Mouse (Mus musculus): ENCODE data around the gene Tm9sf3.

The Tm9sf3 gene

GRCm38 (mm10) chr19:41262712-41263629 lies 826 bp downstream of the Tm9sf3 start:
- peak; percentile 57 for DNase-seq (ENCODE audit: low spot score)

- no peak for DNase-seq (ENCODE audit: low spot score)
Observed at GRCm38 (mm10) chr19:41260736-41261135, 3.1 kb downstream of the Tm9sf3 start.

GRCm38 (mm10) chr19:41259256-41259655 lies 4.5 kb downstream of the Tm9sf3 start:
- DNase-seq (ENCODE audit: low spot score): no peak

DNA sequence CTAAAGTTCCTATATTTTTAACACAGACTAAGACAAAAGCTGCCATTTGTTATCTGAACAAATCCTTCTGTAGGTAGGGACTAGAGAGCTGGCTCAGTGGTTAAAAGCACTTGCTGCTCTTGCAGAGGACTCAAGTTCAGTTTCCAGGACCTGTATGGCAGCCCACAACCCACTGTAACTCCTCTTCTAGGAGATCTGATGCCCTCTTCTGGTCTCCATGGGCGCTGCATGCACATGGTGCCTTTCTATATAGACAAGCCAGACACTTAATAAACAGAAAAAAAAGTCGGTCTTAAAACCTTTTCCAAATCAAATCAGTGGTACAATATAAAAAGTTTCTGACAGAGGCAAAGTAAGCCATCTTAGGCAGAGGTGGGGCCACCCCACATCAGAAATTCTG lies 5.1 kb downstream of the Tm9sf3 start:
- peak; percentile 28 for DNase-seq (ENCODE audit: low spot score)

DNA sequence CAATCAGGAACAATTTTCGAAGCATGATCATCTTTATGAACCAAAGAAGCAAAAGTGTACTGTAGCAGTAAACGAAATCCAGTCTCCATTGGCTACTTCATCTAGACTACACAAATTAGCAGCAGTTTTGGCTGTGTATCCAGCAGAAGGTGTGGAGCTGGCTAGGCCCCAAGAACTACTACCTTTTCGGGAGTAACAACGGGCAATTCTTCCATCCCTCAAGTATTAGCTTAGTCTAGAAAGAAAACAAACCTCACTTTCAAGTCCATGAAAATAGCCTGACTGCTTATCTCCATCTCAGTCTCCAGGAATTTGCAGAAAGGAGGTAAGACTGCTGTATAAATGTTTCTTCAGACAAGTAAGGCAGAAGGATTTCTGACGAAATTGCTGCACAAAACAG lies 9.2 kb downstream of the Tm9sf3 start:
- DNase-seq (ENCODE audit: low spot score): no peak

- no peak for DNase-seq (ENCODE audit: low spot score)
Observed at GRCm38 (mm10) chr19:41248968-41249367, 14.8 kb downstream of the Tm9sf3 start.

- DNase-seq (ENCODE audit: low spot score): no peak
Observed at GRCm38 (mm10) chr19:41248271-41248670, 15.5 kb downstream of the Tm9sf3 start.

DNA sequence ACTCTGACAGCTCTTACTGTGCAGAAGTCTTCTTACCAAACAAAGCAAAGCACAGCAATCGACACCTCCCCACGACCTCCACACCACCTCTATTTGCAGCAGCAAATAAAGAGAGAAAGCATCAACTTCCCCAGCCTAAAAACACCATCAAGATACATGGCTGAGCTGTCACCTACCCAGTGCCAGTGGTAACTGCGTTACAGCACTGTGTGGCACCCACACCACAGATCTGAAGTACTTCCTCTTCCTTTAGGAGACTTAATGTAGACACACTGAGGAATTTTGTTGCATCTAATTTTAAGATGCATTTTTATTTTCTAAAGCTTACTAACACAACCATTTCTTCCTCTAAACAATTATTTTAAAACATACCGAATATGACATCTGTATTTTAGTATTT lies 17.5 kb downstream of the Tm9sf3 start:
- no peak for DNase-seq (ENCODE audit: low spot score)

DNA sequence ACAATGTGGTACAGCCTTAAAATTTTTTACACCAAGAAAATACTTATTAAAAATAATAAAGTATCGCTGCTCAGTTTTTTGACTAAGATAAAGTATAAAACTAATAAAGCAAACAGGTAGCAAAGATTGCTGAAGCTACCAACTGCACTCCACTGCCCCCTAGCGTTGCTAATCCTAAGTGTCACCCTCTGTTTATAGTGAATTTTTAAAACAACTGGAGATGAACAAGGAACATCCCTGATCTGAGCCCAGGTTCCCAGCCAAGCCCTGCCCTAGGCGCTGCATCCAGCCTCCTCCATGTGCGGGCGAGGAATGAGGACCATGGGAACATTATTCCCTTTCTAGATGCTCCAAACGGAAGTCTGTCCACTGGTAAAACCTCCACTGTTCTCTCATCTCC lies 19.2 kb downstream of the Tm9sf3 start:
- peak; percentile 53 for DNase-seq (ENCODE audit: low spot score)

GRCm38 (mm10) chr19:41241997-41242396 lies 21.8 kb downstream of the Tm9sf3 start:
- no peak for DNase-seq (ENCODE audit: low spot score)

DNA sequence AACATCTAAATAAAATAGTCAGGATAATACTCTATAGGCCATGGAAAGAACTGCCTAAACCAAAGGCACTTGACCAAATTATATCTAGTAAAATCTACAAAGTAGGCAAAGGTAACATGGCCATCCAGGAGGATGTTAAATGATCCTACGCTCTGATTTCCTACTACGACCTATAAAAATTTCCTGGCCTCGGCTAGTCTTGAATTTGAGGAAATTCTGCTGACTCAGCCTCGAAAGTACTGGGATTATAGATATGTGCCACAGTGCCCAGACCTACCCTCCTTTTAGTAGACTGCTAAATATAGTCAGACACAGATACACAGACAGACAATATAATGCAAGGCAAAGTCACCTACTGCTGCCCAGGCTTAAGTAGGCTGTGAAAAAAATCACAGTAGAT lies 30.1 kb downstream of the Tm9sf3 start:
- no peak for DNase-seq (ENCODE audit: low spot score)

GRCm38 (mm10) chr19:41208326-41208725 lies 55.5 kb downstream of the Tm9sf3 start:
- DNase-seq (ENCODE audit: low spot score): no peak

DNA sequence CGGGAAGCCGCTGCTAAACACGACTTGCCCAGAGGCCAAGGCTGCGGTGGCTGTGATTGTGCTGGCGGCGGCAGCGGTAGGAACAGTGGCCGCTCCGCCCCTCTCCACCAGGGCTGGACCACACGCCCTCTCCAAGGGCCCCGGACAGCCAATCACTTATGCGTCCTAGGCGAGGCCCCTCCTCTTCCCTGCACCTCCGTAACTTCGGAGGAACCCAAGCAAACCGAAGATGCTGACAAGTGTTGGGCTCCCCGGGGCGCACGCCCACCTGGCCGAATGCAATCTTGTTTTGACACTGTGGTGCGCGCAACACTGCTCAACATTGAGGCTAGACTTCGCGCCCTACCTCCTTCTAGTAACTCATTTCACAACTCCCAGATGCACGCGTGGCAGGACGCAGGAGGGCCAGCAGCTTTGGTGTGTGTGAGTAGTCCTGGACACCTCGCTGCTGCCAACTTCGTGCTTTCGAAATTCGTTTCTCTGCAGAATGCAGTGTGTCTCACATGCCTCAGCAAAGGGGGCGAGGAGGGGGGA lies 56.9 kb downstream of the Tm9sf3 start, which contains the start of gene Tll2:
Gene Tll2 (minus strand): TSS at position 25 of the 534 bp plus-strand sequence.
- peak; percentile 8 for DNase-seq (ENCODE audit: low spot score)

GRCm38 (mm10) chr19:41206041-41206810 lies 57.6 kb downstream of the Tm9sf3 start:
- DNase-seq (ENCODE audit: low spot score): no peak

DNA sequence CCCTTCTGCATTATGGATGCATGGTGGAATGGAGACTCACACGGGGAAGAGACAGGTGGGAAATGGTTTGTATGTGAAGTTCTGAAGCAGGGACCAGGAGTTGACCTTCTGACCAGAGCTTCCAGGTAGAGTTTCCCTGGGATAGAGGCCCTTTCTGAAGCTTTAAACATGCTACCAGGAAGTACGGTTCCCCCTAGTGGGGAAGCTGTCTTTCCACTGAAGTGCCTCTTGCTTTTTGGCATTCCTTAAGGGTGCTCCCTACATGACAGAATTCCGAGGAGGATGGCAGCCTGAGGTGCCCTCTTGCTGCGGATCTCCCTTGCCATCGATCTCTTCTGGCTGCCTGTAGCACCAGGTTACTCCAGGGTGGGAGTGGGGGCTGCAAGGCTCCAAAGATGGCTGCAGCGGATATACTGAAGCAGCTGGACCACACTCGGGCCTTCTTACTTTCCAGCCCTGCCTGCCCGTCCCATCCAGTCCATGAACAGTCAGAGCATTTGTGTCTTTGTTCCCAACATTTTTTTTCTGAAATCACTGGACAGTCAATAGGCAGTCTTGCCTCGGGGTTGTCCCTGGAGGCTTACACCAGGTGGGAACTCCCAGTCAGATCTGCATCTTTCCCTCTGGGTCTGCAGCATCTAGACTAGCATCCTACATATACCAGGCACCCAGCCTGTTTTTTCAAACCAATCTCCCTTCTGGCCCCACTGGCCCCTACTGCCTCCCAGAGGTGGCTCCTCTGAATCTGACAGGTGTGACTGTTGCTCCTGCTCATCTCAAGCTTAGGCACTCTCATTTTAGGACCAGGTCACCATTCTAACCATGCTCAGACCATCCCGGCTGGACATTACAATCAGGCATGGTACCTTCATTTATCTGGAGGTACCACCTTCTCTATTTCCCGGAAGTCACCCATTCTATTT lies 59.4 kb downstream of the Tm9sf3 start:
- peak; percentile 56 for DNase-seq (ENCODE audit: low spot score)

DNA sequence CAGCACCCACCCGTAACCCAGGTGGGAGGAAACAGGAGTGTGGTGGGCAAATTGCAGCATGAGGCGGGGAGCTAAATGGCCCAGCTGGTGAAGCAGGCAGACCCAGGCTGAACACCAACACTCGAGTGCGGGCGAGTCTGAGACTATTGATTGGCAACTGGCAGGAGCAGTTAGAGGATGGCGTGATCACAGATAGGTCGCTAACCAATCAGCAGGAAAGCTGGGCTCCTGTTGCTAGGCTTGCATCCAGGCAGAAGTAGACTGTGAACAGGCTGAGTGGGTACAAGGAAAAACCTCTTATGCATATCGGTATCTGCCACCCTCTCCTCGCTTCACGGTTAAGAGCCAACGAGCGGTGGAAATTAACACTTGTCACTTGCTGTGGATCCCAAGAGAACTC lies 66.2 kb downstream of the Tm9sf3 start:
- peak; percentile 66 for DNase-seq (ENCODE audit: low spot score)

DNA sequence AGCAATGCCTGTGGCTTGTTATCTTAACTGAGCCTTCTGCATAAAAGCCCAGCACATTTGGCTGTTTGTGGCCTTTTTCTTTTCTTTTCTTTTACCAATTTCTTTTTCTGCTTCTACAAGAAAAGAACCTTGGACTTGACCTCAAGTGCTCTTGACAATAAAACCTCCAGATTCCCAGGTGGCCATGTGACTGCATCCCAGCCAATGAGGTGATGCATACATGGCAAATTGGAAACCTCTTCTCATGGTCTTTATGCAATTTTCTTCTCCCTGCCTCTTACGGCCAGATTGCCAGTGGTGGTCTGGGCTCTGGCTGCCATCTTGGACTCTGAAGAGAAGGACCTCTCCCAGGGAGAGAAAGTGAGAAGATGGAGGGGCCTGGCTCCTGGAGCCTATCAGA lies 70.4 kb downstream of the Tm9sf3 start:
- DNase-seq (ENCODE audit: low spot score): no peak

DNA sequence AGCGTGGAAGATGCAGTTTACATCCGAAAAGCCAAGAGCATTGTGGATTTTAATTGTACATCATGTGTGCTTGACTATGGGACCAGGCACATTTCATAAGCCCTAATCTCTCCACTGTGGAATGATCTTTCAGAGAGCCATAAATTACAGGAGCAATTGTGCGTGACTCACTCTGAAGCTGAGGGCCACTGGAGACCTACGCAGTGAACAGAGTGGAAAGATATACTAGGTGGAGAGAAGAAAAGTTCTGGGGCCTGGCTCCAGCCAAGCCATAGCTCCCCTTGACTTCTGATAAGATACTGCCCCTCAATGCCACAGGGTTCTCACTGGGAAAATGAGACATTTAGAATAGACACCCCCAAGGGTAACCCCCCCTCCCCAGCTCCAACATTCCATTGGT lies 70.8 kb downstream of the Tm9sf3 start:
- DNase-seq (ENCODE audit: low spot score): no peak

GRCm38 (mm10) chr19:41191724-41192123 lies 72.1 kb downstream of the Tm9sf3 start:
- no peak for DNase-seq (ENCODE audit: low spot score)

DNA sequence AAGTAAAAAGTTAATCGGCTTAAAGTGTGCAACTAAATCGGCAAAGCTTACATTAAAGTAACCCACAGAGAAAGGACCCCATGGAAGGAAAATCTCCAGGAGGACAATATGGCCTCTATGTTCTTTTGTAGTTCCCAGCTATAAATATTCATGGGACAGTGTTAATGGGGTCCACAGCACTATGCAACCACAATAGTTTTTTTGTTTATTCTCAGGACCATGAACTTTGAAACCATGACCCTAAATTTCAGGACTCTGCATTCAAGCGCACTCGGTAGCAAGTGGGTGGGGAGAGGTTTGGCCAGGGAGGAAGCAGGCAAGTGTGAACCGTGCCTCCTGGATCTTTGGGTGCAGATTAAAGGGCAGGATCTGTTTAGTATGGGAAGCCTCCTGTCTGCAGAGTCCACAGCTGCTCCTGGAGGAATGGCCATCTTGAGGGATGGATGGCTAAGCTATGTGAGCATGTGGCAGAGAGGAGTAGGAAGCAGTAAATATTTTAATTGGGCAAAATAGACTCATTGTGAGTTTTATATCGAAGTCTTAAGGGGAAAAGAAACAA lies 72.8 kb downstream of the Tm9sf3 start:
- DNase-seq (ENCODE audit: low spot score): no peak

DNA sequence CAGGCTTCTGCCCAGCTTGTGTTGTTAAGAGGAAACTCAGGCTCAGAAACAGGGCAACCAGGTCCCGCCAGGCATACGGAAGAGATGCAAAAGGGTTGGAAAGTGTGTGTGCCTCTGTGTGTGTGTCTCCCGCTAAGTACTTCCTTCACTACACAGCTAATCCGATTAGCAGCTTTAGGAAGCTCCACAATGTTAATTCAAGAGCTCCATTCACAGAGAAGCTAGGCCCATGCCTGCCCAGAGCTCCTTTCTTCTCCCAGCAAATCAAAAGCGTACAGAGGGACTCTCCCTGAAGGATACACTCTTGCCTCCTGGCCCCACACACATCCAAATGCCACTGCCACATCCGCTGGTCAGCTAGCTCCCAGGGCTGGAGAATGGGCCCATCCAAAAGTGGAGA lies 86.5 kb downstream of the Tm9sf3 start:
- DNase-seq (ENCODE audit: low spot score): no peak
